Mouse (Mus musculus) MEL (cell line): Measurements from ENCODE around the gene Fgfr2.

Source experiments
- CHD1 ChIP-seq: IDR thresholded peaks from 2 replicates; pipeline ENCODE4 v1.6.1; 2012; ENCODE audit warnings: low read depth, mild to moderate bottlenecking, inconsistent platforms, low read length, improper control_type of control experiment
- CTCF ChIP-seq, 3 experiments: IDR thresholded peaks in 2 of 3; conservative IDR thresholded peaks in 1 of 3; 2 replicates each; pipeline ENCODE4 v1.5.1; 2011 to 2012; ENCODE audit warnings: low read length in 3 of 3, low read depth in 2 of 3, mild to moderate bottlenecking in 2 of 3, improper control_type of control experiment in 1 of 3, inconsistent platforms in 1 of 3, mixed read lengths in 1 of 3, moderate library complexity in 1 of 3; ENCODE audit not compliant: control insufficient read depth in 1 of 3, insufficient read depth in 1 of 3, poor library complexity in 1 of 3, severe bottlenecking in 1 of 3
- MEF2A ChIP-seq: IDR thresholded peaks from 2 replicates; pipeline ENCODE4 v1.6.1; 2014; ENCODE audit warnings: low read depth, mild to moderate bottlenecking, inconsistent platforms, low read length, improper control_type of control experiment; ENCODE audit not compliant: poor library complexity, insufficient replicate concordance, severe bottlenecking; ENCODE audit errors: extremely low read depth
- MXI1 ChIP-seq: IDR thresholded peaks from 2 replicates; pipeline ENCODE4 v1.6.1; 2011; ENCODE audit warnings: mild to moderate bottlenecking, low read depth, low read length, improper control_type of control experiment
- NRF1 ChIP-seq: IDR thresholded peaks from 2 replicates; pipeline ENCODE4 v1.6.1; 2014; ENCODE audit warnings: low read depth, mild to moderate bottlenecking, inconsistent platforms, low read length, improper control_type of control experiment, moderate library complexity; ENCODE audit not compliant: poor library complexity, insufficient read depth, severe bottlenecking
- POLR2A ChIP-seq, 2 experiments: IDR thresholded peaks; 2 replicates each; pipeline ENCODE4 v1.6.1; 2011 to 2012; ENCODE audit warnings: low read length in 2 of 2, mild to moderate bottlenecking in 2 of 2, control low read depth in 1 of 2, improper control_type of control experiment in 1 of 2, low read depth in 1 of 2, moderate library complexity in 1 of 2; ENCODE audit not compliant: control insufficient read depth in 1 of 2, insufficient read depth in 1 of 2, poor library complexity in 1 of 2
- TBP ChIP-seq: IDR thresholded peaks from 2 replicates; pipeline ENCODE4 v1.8.0; 2011; ENCODE audit warnings: low read depth, low read length, improper control_type of control experiment
- UBTF ChIP-seq: IDR thresholded peaks from 2 replicates; pipeline ENCODE4 v1.6.1; 2012; ENCODE audit warnings: low read depth, mild to moderate bottlenecking, inconsistent platforms, low read length, improper control_type of control experiment, moderate library complexity, borderline replicate concordance; ENCODE audit not compliant: insufficient read depth

GRCm38 (mm10) chr7:132446841-132447240 is 676.3 kb downstream of the Fgfr2 start:
- TF ChIP-seq UBTF (no peak), TBP (no peak), NRF1 (no peak), CTCF (IDR thresholded peaks at IDR 0.05 in 2 of 3, conservative IDR thresholded peaks at IDR 0.05 in 1 of 3; ENCODE audit: control insufficient read depth in 1 of 3, insufficient read depth in 1 of 3, low read depth in 2 of 3, low read length in 3 of 3, poor library complexity in 1 of 3, severe bottlenecking in 1 of 3) (no peak), MEF2A (no peak), CHD1 (no peak), POLR2A (IDR thresholded peaks at IDR 0.05; ENCODE audit: control insufficient read depth in 1 of 2, insufficient read depth in 1 of 2, low read depth in 1 of 2, low read length in 2 of 2, poor library complexity in 1 of 2) (no peak), MXI1 (no peak)
